Mouse (Mus musculus) right cerebral cortex, postnatal 36 days (tissue): Measurements from ENCODE around the gene Atp23.
A peak's percentile ranks its signal among the peaks of the same experiment; 100 is the strongest.

Experiments
- DNase-seq, 2 experiments: peaks; one replicate each; pipeline ENCODE4 v3.0.0; 2022; ENCODE audit warnings: low spot score in 2 of 2, mixed read lengths in 1 of 2

Atp23 gene

DNA sequence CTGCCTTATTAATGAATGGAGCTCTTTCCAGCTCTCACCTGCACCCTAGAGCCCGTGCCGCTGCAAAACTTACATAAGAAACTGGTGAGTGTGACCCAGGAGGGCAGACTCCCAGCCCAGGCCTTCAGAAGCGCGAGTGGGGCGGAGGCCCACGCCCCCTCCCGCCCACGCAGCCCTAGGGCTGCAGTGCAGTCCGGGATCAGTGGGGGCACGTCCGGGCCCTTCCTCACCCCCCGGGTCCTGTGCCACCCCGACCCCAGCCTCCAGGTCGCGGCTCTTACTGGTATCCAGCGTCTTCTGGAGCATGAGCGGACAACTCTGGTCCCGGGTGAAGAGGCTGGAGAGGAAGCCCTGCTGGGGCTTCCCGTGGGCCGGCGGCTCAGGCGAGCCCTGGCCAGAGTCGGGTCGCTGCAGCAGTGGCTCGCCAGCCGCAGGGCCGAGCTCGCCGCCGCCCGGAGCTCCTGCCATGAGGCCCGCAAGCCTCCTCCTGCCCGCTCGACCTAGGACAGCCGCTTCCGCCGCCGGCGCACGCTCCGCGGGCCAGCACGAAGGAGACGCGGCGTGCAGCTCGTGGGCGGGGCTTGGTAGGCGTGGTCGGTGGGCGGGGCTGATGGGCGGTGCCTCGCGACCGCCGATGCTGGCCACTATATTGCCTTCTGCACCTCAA lies at the start of gene Atp23:
Gene Atp23 (minus strand): TSS at position 535 of the 667 bp plus-strand sequence.
- peak; percentile 79 to 82 for DNase-seq

DNA sequence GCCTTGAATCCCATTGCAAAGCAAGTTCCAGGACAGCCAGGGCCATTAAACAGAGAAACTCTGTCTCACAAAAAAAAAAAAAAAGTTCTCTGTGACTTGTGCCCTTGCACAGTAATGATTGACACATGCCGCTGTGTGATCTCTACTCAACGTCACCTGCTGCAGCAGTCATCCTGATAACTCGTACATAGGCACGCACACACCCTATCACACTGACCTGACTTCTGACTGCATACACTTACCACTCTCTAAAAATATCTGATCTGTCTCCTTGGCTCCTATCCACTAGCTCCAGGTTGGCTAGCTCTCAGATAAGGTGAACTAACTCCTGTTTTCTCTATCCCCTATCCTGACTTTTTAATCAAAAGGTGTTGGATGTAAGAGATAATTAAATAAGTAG lies 49.4 kb upstream of the Atp23 start:
- no peak for DNase-seq

GRCm38 (mm10) chr10:126949824-126950223 lies 48.7 kb upstream of the Atp23 start:
- no peak for DNase-seq

GRCm38 (mm10) chr10:126945531-126945930 lies 44.4 kb upstream of the Atp23 start:
- DNase-seq = no peak

DNA sequence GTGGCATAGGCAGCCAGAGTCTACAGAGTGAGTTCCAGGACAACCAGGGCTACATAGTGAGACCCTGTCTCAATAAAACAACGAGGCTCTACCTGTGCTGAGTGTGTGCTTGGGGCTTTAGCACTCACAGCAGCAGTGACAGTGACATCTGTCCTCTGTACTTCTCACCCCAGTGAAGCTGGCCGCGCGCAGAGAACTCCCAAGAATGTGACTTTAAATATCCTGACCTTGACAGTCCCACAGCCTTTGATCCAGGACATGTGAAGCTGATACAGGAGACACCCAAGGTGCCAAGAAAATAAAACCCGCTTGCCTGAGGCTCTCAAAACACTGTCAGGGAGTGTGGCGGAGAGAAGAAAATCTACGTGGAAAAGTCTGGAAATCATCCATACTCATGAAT lies 39.8 kb upstream of the Atp23 start:
- no peak for DNase-seq

GRCm38 (mm10) chr10:126935556-126936381 lies 34.6 kb upstream of the Atp23 start:
- DNase-seq = peak; percentile 54 to 70

- DNase-seq = no peak
Observed at GRCm38 (mm10) chr10:126935121-126935520, 34.0 kb upstream of the Atp23 start.

DNA sequence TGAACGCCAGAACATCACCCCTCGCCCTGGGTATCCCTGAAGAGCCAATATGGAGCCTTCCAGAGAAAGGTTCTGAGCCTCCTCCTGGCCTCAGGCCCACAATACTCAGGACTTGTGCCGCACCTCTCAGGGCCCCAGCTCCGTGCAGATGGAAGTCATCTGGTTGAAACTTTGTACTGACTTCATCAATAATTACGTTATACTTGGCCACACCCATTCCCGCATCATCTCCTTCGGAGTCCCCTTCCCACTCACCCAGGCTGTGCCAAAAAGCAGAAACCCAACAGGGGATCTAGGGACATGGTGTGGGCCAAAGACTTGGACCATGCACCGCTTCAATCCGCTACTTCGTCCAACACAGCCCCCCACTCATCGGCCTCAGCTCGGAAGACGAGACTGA lies 33.4 kb upstream of the Atp23 start:
- no peak for DNase-seq

DNA sequence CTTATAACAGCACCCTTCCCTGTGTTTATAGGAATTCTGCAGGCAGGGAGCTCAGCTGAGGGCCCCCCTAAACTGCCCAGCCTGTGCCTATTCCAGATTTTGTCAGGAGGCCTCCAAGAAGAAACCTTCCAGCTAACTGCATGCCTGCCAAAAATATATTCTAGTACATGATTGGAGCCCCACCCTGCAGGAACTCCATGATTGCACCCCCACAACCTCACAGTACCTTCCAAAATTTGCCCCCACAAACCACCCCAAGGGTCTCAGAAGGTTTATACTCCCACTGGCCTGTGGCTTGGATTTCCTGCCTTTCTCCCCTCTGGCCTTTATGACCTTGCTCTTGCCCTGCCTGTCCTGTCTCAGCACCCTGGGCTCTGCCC lies 30.6 kb upstream of the Atp23 start:
- no peak for DNase-seq

DNA sequence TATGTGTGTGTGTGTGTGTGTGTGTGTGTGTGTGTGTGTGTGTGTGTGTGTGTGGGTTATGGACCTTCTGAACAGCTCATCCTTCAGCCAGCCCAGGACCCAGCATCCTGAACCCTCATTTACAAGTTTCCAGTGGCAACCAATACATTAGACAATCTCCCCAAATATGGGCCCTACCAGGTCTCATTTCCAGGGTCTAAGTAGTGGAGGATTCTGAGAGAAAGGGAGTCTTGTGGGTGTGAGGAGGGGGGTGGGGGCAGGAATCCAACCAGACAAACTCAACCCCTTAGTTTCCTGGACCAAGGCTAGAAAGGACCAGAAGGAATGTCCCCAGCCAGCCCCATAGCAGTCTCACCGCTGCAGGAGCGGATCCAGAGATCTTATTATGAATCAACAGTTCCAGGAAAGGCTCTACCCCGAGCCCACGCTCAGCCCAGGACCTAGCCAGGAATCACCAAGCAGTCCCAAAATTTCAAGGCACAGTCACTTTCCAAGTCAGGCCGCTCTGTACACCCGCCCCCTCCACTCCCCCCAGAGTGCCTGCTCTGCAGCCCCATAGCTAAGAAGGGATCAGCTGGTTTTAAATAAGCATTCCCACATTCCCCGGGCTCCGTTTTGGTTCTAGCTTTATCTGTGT lies 30.1 kb upstream of the Atp23 start:
- peak; percentile 43 to 74 for DNase-seq

DNA sequence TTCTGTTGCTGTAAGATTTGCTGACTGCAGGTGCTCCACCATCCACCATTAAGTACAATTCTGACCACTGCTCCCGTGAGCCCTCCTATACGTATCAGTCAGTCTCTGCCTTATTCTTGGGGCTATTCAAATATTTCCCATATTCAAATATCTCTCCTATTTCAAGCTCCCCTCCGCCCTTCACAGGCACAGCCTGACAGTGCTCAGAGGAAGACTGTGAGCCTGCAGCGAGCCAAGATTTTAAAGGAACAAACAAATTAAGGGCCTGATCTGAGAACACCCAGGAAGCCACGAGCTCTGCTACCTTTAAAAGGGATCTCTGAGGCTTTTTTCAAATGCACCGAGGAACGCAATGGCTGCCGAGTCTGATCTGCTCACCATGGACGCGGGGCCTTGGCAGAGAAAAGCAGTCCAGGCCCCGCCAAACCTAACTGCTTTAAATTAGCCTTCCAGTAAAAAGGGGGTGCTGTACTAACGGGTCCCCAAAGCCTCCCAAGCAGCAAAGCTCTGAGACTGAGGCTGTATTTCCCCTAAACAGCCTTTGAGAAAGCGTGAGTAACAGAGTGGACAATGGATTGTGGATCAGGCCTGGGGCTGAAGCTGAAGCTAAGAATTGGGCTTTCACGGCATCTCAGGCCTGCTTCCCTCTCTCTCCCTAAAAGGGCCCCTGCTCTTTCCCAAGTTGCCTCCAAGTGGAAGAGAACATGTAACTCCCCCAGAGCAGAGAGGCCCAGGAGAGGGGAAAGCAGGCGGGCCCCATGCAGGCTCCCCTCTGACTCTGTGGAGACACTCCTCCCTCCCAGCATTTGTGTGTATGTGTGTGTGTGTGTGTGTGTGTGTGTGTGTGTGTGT lies 29.3 kb upstream of the Atp23 start:
- DNase-seq = no peak

- DNase-seq = no peak
Observed at GRCm38 (mm10) chr10:126929543-126929942, 28.4 kb upstream of the Atp23 start.

GRCm38 (mm10) chr10:126928819-126929206 lies 27.7 kb upstream of the Atp23 start:
- DNase-seq = peak in 1 of 2 experiments; percentile 53

GRCm38 (mm10) chr10:126928011-126928818 lies 27.1 kb upstream of the Atp23 start:
- DNase-seq = peak; percentile 70 to 71

- peak in 1 of 2 experiments; percentile 41 for DNase-seq
Observed at GRCm38 (mm10) chr10:126927101-126927961, 26.2 kb upstream of the Atp23 start.

GRCm38 (mm10) chr10:126925391-126925790 lies 24.2 kb upstream of the Atp23 start:
- DNase-seq = no peak

- DNase-seq = no peak
Observed at GRCm38 (mm10) chr10:126924087-126924486, 22.9 kb upstream of the Atp23 start.

GRCm38 (mm10) chr10:126920220-126920619 lies 19.1 kb upstream of the Atp23 start:
- DNase-seq = no peak

DNA sequence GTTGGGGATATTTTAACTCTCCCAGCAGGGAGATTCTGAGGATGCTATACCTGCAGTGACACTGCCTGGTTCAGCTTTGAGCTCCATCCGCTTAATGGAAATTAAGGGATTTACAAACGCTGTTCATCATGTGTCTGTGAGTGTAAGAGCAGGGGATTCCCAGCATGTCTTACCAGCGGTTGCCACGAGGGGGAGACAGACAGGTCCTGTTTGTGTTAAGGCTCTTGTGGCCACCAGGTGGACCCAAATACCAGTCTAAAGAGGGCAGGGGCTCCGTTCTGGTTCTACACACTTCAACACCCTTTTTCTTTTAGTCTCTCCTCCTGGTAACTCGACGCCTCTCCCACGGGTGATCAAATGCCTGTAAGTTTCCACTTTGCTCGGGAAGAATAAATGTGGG lies 17.9 kb upstream of the Atp23 start:
- DNase-seq = peak; percentile 80 to 83

- DNase-seq = no peak
Observed at GRCm38 (mm10) chr10:126914288-126914687, 13.1 kb upstream of the Atp23 start.
